Mouse (Mus musculus): ENCODE measurements around the gene Fmnl2. TPM values are rescaled to one million over a fixed set of nuclear protein-coding genes. Genes with fewer than 3 reads are reported as not detected.

Fmnl2 gene
- polyA plus RNA-seq, 1 experiment from 2014 or later = 6.1 TPM

- no peaks in the 10 kb centered on the region for H3K36me3 ChIP-seq (ENCODE audit: inconsistent target)
- 100% methylated on average over 2 of the region's 2 CpGs for WGBS (ENCODE audit: missing documents)
- H3K27ac ChIP-seq = no peak overlapping the region
- no peak overlapping the region for H3K4me3 ChIP-seq (ENCODE audit: inconsistent target)
- no peaks in the 10 kb centered on the region for H3K79me2 ChIP-seq (ENCODE audit: inconsistent target)
Observed at GRCm38 (mm10) chr2:52946074-52946473, 88.4 kb downstream of the Fmnl2 start.

GRCm38 (mm10) chr2:52946524-52947186, 89.0 kb downstream of the Fmnl2 start:
- H3K36me3 ChIP-seq (ENCODE audit: inconsistent target) = no peaks in the 10 kb centered on the region
- WGBS (ENCODE audit: missing documents) = 96% methylated on average over 11 of the region's 11 CpGs
- H3K27ac ChIP-seq = no peak overlapping the region
- no peak overlapping the region for H3K4me3 ChIP-seq (ENCODE audit: inconsistent target)
- H3K79me2 ChIP-seq (ENCODE audit: inconsistent target) = no peaks in the 10 kb centered on the region

- Histone ChIP-seq H3K79me2 (ENCODE audit: inconsistent target) (no peaks in the 10 kb centered on the region), H3K27ac (no peak overlapping the region), H3K4me3 (ENCODE audit: inconsistent target) (no peak overlapping the region), H3K36me3 (ENCODE audit: inconsistent target) (no peaks in the 10 kb centered on the region)
- WGBS (ENCODE audit: missing documents) = 100% methylated on average over 3 of the region's 3 CpGs
Observed at GRCm38 (mm10) chr2:52948406-52948805, 90.7 kb downstream of the Fmnl2 start.

- 95% methylated on average over 4 of the region's 4 CpGs for WGBS (ENCODE audit: missing documents)
- Histone ChIP-seq H3K4me3 (ENCODE audit: inconsistent target) (no peak overlapping the region), H3K79me2 (ENCODE audit: inconsistent target) (no peaks in the 10 kb centered on the region), H3K27ac (no peak overlapping the region), H3K36me3 (ENCODE audit: inconsistent target) (no peaks in the 10 kb centered on the region)
Observed at GRCm38 (mm10) chr2:52949556-52949955, 91.9 kb downstream of the Fmnl2 start.

GRCm38 (mm10) chr2:52950226-52950625, 92.6 kb downstream of the Fmnl2 start:
- Histone ChIP-seq H3K27ac (no peak overlapping the region), H3K4me3 (ENCODE audit: inconsistent target) (no peak overlapping the region), H3K36me3 (ENCODE audit: inconsistent target) (no peaks in the 10 kb centered on the region), H3K79me2 (ENCODE audit: inconsistent target) (no peaks in the 10 kb centered on the region)
- 94% methylated on average over 4 of the region's 4 CpGs for WGBS (ENCODE audit: missing documents)

GRCm38 (mm10) chr2:52952202-52952730, 94.6 kb downstream of the Fmnl2 start:
- Histone ChIP-seq H3K36me3 (ENCODE audit: inconsistent target) (no peaks in the 10 kb centered on the region), H3K4me3 (ENCODE audit: inconsistent target) (no peak overlapping the region), H3K27ac (no peak overlapping the region), H3K79me2 (ENCODE audit: inconsistent target) (no peaks in the 10 kb centered on the region)
- WGBS (ENCODE audit: missing documents) = 81% methylated on average over 6 of the region's 6 CpGs

GRCm38 (mm10) chr2:52955090-52955489, 97.4 kb downstream of the Fmnl2 start:
- Histone ChIP-seq H3K27ac (peak overlapping the region; percentile 60), H3K4me3 (ENCODE audit: inconsistent target) (no peak overlapping the region)
- under 1% methylated on average over 8 of the region's 8 CpGs for WGBS (ENCODE audit: missing documents)

GRCm38 (mm10) chr2:52955831-52956230, 98.2 kb downstream of the Fmnl2 start:
- WGBS (ENCODE audit: missing documents) = 78% methylated on average over 10 of the region's 10 CpGs
- no peak overlapping the region for H3K4me3 ChIP-seq (ENCODE audit: inconsistent target)
- H3K36me3 ChIP-seq (ENCODE audit: inconsistent target) = no peaks in the 10 kb centered on the region
- no peaks in the 10 kb centered on the region for H3K79me2 ChIP-seq (ENCODE audit: inconsistent target)
- peak overlapping the region; percentile 46 for H3K27ac ChIP-seq

More at GRCm38 (mm10) chr2:52955090-52955489, 97.4 kb downstream of the Fmnl2 start:
- Histone ChIP-seq H3K36me3 (ENCODE audit: inconsistent target) (no peaks in the 10 kb centered on the region), H3K79me2 (ENCODE audit: inconsistent target) (no peaks in the 10 kb centered on the region)

GRCm38 (mm10) chr2:52957771-52958534, 100.3 kb downstream of the Fmnl2 start:
- H3K79me2 ChIP-seq (ENCODE audit: inconsistent target) = no peaks in the 10 kb centered on the region
- no peaks in the 10 kb centered on the region for H3K36me3 ChIP-seq (ENCODE audit: inconsistent target)
- H3K4me3 ChIP-seq (ENCODE audit: inconsistent target) = no peak overlapping the region
- WGBS (ENCODE audit: missing documents) = 98% methylated on average over 8 of the region's 8 CpGs
- H3K27ac ChIP-seq = no peak overlapping the region

- Histone ChIP-seq H3K27ac (no peak overlapping the region), H3K4me3 (ENCODE audit: inconsistent target) (no peak overlapping the region), H3K36me3 (ENCODE audit: inconsistent target) (no peaks in the 10 kb centered on the region), H3K79me2 (ENCODE audit: inconsistent target) (no peaks in the 10 kb centered on the region)
- WGBS (ENCODE audit: missing documents) = 44% methylated on average over 15 of the region's 15 CpGs
Observed at GRCm38 (mm10) chr2:52958535-52959290, 101.1 kb downstream of the Fmnl2 start.

GRCm38 (mm10) chr2:52959291-52959621, 101.6 kb downstream of the Fmnl2 start:
- Histone ChIP-seq H3K4me3 (ENCODE audit: inconsistent target) (no peak overlapping the region), H3K36me3 (ENCODE audit: inconsistent target) (no peaks in the 10 kb centered on the region), H3K79me2 (ENCODE audit: inconsistent target) (no peaks in the 10 kb centered on the region), H3K27ac (no peak overlapping the region)

- Histone ChIP-seq H3K36me3 (ENCODE audit: inconsistent target) (no peaks in the 10 kb centered on the region), H3K4me3 (ENCODE audit: inconsistent target) (no peak overlapping the region), H3K79me2 (ENCODE audit: inconsistent target) (no peaks in the 10 kb centered on the region), H3K27ac (no peak overlapping the region)
- 68% methylated on average over 3 of the region's 3 CpGs for WGBS (ENCODE audit: missing documents)
Observed at GRCm38 (mm10) chr2:52959982-52960381, 102.3 kb downstream of the Fmnl2 start.

- H3K4me3 ChIP-seq (ENCODE audit: inconsistent target) = no peak overlapping the region
- 0 out of 2 replicates have a peak overlapping the region, but pooled peaks have one; percentile 13 for H3K27ac ChIP-seq
- WGBS (ENCODE audit: missing documents) = 4% methylated on average over 2 of the region's 2 CpGs
- no peaks in the 10 kb centered on the region for H3K36me3 ChIP-seq (ENCODE audit: inconsistent target)
- H3K79me2 ChIP-seq (ENCODE audit: inconsistent target) = no peaks in the 10 kb centered on the region
Observed at GRCm38 (mm10) chr2:52960697-52961096, 103.0 kb downstream of the Fmnl2 start.

- Histone ChIP-seq H3K4me3 (ENCODE audit: inconsistent target) (no peak overlapping the region), H3K36me3 (ENCODE audit: inconsistent target) (no peaks in the 10 kb centered on the region), H3K79me2 (ENCODE audit: inconsistent target) (no peaks in the 10 kb centered on the region), H3K27ac (no peak overlapping the region)
- 93% methylated on average over 1 of the region's 1 CpGs for WGBS (ENCODE audit: missing documents)
Observed at GRCm38 (mm10) chr2:52963439-52963838, 105.8 kb downstream of the Fmnl2 start.

All from macrophage (primary cell).